Mouse (Mus musculus) retina, adult 2 months (tissue): ENCODE measurements at regions not wholly inside any gene's neighbourhood (a gene's known extent, or its start where the extent isn't known, plus 50 kb on each side); places are given as distances from the start of the nearest gene placed in this dataset.

Experiments
- DNase-seq: peaks from one replicate; pipeline ENCODE4 v3.0.0-alpha.2; 2012; ENCODE audit warnings: low read depth, low spot score

- no peak for DNase-seq
Observed at GRCm38 (mm10) chr14:114398861-114399557, 693.0 kb upstream of the Gpc5 start.

GRCm38 (mm10) chr14:114418851-114419250 lies 673.2 kb upstream of the Gpc5 start:
- DNase-seq, result no peak

DNA sequence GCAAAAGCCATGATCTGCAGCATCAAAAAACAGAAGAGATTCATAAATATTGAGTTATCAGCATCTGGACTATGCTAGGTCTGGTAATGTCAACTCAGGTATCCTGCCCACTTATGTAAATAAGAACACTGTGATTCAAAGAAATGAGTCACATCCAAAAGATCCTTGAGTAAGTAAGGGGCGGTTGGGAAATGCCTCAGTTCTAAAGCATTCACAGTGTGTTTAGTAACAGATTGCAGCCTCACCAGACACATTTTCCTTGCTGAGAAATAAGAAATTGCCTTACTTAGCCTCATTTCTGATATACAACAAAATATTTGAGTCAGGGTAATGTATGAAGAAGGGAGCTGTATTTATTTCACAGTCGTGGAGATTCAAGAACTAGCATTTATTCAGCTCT lies 666.5 kb upstream of the Gpc5 start:
- no peak for DNase-seq
